Mouse (Mus musculus): ENCODE data around the gene Rel.
"Not testable (repeated sequence)": the region's sequence is repeated elsewhere in the genome, so short reads cannot be mapped to it uniquely, and the experiment has no call there.

The Rel gene

GRCm38 (mm10) chr11:23770760-23771506, at the start of gene Rel:
Gene Rel, minus strand, starts transcription at chr11:23770970.
- TF ChIP-seq POU5F1 (IDR thresholded peaks at IDR 0.05; ENCODE audit: borderline replicate concordance, low read length), result no peak
- TF ChIP-seq CTCF (conservative IDR thresholded peaks at IDR 0.05; ENCODE audit: low read length), result no peak
- TF ChIP-seq NANOG (IDR thresholded peaks at IDR 0.05; ENCODE audit: borderline replicate concordance, low read length), result no peak
- H3K36me3 ChIP-seq (ENCODE audit: insufficient read depth, low read length), result no peaks in the 10 kb centered on the region
- peaks cover 6% of the 10 kb centered on the region; the same call in 1 of the 2 replicates for H3K9me3 ChIP-seq (ENCODE audit: low read length)
- H3K4me1 ChIP-seq (replicated peaks; ENCODE audit: low read depth, low read length), result peaks cover 16% of the 10 kb centered on the region
- H3K4me3 ChIP-seq (replicated peaks; ENCODE audit: low read length), result peak within 1 kb of the TSS; percentile 92
- H3K27me3 ChIP-seq (ENCODE audit: insufficient read depth, low read length), result peaks cover 42% of the 10 kb centered on the region

GRCm38 (mm10) chr11:23818745-23819144, 48.0 kb upstream of the Rel start:
- no peak for TF ChIP-seq CTCF (conservative IDR thresholded peaks at IDR 0.05; ENCODE audit: low read length)
- no peak for TF ChIP-seq POU5F1 (IDR thresholded peaks at IDR 0.05; ENCODE audit: borderline replicate concordance, low read length)
- no peak for TF ChIP-seq NANOG (IDR thresholded peaks at IDR 0.05; ENCODE audit: borderline replicate concordance, low read length)
- H3K4me1 ChIP-seq (replicated peaks; ENCODE audit: low read depth, low read length), result no peaks in the 10 kb centered on the region
- no peaks in the 10 kb centered on the region for H3K27me3 ChIP-seq (ENCODE audit: insufficient read depth, low read length)
- no peaks in the 10 kb centered on the region for H3K36me3 ChIP-seq (ENCODE audit: insufficient read depth, low read length)
- no peaks in the 10 kb centered on the region for H3K9me3 ChIP-seq (ENCODE audit: low read length)
- no peak overlapping the region for H3K4me3 ChIP-seq (replicated peaks; ENCODE audit: low read length)

GRCm38 (mm10) chr11:23810741-23811140, 40.0 kb upstream of the Rel start:
- Histone ChIP-seq H3K4me3 (replicated peaks; ENCODE audit: low read length) (no peak overlapping the region), H3K36me3 (ENCODE audit: insufficient read depth, low read length) (no peaks in the 10 kb centered on the region), H3K9me3 (ENCODE audit: low read length) (no peaks in the 10 kb centered on the region), H3K27me3 (ENCODE audit: insufficient read depth, low read length) (no peaks in the 10 kb centered on the region), H3K4me1 (replicated peaks; ENCODE audit: low read depth, low read length) (peaks cover 13% of the 10 kb centered on the region)
- TF ChIP-seq NANOG (IDR thresholded peaks at IDR 0.05; ENCODE audit: borderline replicate concordance, low read length) (no peak), CTCF (conservative IDR thresholded peaks at IDR 0.05; ENCODE audit: low read length) (no peak), POU5F1 (IDR thresholded peaks at IDR 0.05; ENCODE audit: borderline replicate concordance, low read length) (no peak)

- no peak for TF ChIP-seq CTCF (conservative IDR thresholded peaks at IDR 0.05; ENCODE audit: low read length)
- TF ChIP-seq POU5F1 (IDR thresholded peaks at IDR 0.05; ENCODE audit: borderline replicate concordance, low read length), result no peak
- TF ChIP-seq NANOG (IDR thresholded peaks at IDR 0.05; ENCODE audit: borderline replicate concordance, low read length), result peak; percentile 52
- no peaks in the 10 kb centered on the region for H3K36me3 ChIP-seq (ENCODE audit: insufficient read depth, low read length)
- peaks cover 62% of the 10 kb centered on the region for H3K4me1 ChIP-seq (replicated peaks; ENCODE audit: low read depth, low read length)
- H3K27me3 ChIP-seq (ENCODE audit: insufficient read depth, low read length), result no peaks in the 10 kb centered on the region
- H3K4me3 ChIP-seq (replicated peaks; ENCODE audit: low read length), result no peak overlapping the region
- no peaks in the 10 kb centered on the region for H3K9me3 ChIP-seq (ENCODE audit: low read length)
Measured at GRCm38 (mm10) chr11:23805716-23806115, 34.9 kb upstream of the Rel start.

- Histone ChIP-seq H3K9me3 (ENCODE audit: low read length) (no peaks in the 10 kb centered on the region), H3K27me3 (ENCODE audit: insufficient read depth, low read length) (no peaks in the 10 kb centered on the region), H3K4me1 (replicated peaks; ENCODE audit: low read depth, low read length) (peaks cover 65% of the 10 kb centered on the region), H3K4me3 (replicated peaks; ENCODE audit: low read length) (no peak overlapping the region), H3K36me3 (ENCODE audit: insufficient read depth, low read length) (no peaks in the 10 kb centered on the region)
- TF ChIP-seq NANOG (IDR thresholded peaks at IDR 0.05; ENCODE audit: borderline replicate concordance, low read length) (no peak), CTCF (conservative IDR thresholded peaks at IDR 0.05; ENCODE audit: low read length) (no peak), POU5F1 (IDR thresholded peaks at IDR 0.05; ENCODE audit: borderline replicate concordance, low read length) (no peak)
Measured at GRCm38 (mm10) chr11:23803136-23803535, 32.4 kb upstream of the Rel start.

GRCm38 (mm10) chr11:23802256-23802655, 31.5 kb upstream of the Rel start:
- TF ChIP-seq NANOG (IDR thresholded peaks at IDR 0.05; ENCODE audit: borderline replicate concordance, low read length) (0 out of 2 replicates have a peak, but pooled peaks have one; percentile 30), POU5F1 (IDR thresholded peaks at IDR 0.05; ENCODE audit: borderline replicate concordance, low read length) (no peak)

GRCm38 (mm10) chr11:23801851-23802250, 31.1 kb upstream of the Rel start:
- H3K36me3 ChIP-seq (ENCODE audit: insufficient read depth, low read length), result no peaks in the 10 kb centered on the region
- no peaks in the 10 kb centered on the region for H3K9me3 ChIP-seq (ENCODE audit: low read length)
- H3K27me3 ChIP-seq (ENCODE audit: insufficient read depth, low read length), result no peaks in the 10 kb centered on the region
- peaks cover 65% of the 10 kb centered on the region for H3K4me1 ChIP-seq (replicated peaks; ENCODE audit: low read depth, low read length)
- peak; percentile 38; the same call in 1 of the 2 replicates for TF ChIP-seq NANOG (IDR thresholded peaks at IDR 0.05; ENCODE audit: borderline replicate concordance, low read length)
- no peak for TF ChIP-seq POU5F1 (IDR thresholded peaks at IDR 0.05; ENCODE audit: borderline replicate concordance, low read length)
- H3K4me3 ChIP-seq (replicated peaks; ENCODE audit: low read length), result peak overlapping the region; percentile 27; the same call in 1 of the 2 replicates

More at GRCm38 (mm10) chr11:23802256-23802655, 31.5 kb upstream of the Rel start:
- peak overlapping the region; percentile 27 for H3K4me3 ChIP-seq (replicated peaks; ENCODE audit: low read length)
- no peaks in the 10 kb centered on the region for H3K27me3 ChIP-seq (ENCODE audit: insufficient read depth, low read length)
- peaks cover 65% of the 10 kb centered on the region for H3K4me1 ChIP-seq (replicated peaks; ENCODE audit: low read depth, low read length)
- no peaks in the 10 kb centered on the region for H3K9me3 ChIP-seq (ENCODE audit: low read length)
- no peaks in the 10 kb centered on the region for H3K36me3 ChIP-seq (ENCODE audit: insufficient read depth, low read length)

GRCm38 (mm10) chr11:23783677-23784076, 12.9 kb upstream of the Rel start:
- not testable (repeated sequence) for H3K36me3 ChIP-seq (ENCODE audit: insufficient read depth, low read length); H3K4me3 ChIP-seq (replicated peaks; ENCODE audit: low read length); H3K4me1 ChIP-seq (replicated peaks; ENCODE audit: low read depth, low read length); H3K27me3 ChIP-seq (ENCODE audit: insufficient read depth, low read length); H3K9me3 ChIP-seq (ENCODE audit: low read length)

GRCm38 (mm10) chr11:23783085-23783484, 12.3 kb upstream of the Rel start:
- H3K27me3 ChIP-seq (ENCODE audit: insufficient read depth, low read length), result no peaks in the 10 kb centered on the region
- no peak for TF ChIP-seq CTCF (conservative IDR thresholded peaks at IDR 0.05; ENCODE audit: low read length)
- TF ChIP-seq POU5F1 (IDR thresholded peaks at IDR 0.05; ENCODE audit: borderline replicate concordance, low read length), result no peak
- no peak for TF ChIP-seq NANOG (IDR thresholded peaks at IDR 0.05; ENCODE audit: borderline replicate concordance, low read length)
- H3K36me3 ChIP-seq (ENCODE audit: insufficient read depth, low read length), result no peaks in the 10 kb centered on the region
- H3K4me3 ChIP-seq (replicated peaks; ENCODE audit: low read length), result no peak overlapping the region
- H3K9me3 ChIP-seq (ENCODE audit: low read length), result 0 out of 2 replicates have a peak, but pooled peaks cover 3% of the 10 kb centered on the region
- no peaks in the 10 kb centered on the region for H3K4me1 ChIP-seq (replicated peaks; ENCODE audit: low read depth, low read length)

Measured in E14TG2a.4 (cell line).